Mouse (Mus musculus) stomach, postnatal 0 days (tissue): ENCODE measurements around the gene Grin2d.

ENCODE experiments used
- CTCF ChIP-seq: IDR thresholded peaks from 2 replicates; pipeline ENCODE4 v1.5.1; 2016; ENCODE audit warnings: antibody characterized with exemption, low read depth, mild to moderate bottlenecking, moderate library complexity
- EP300 ChIP-seq: optimal IDR thresholded peaks from 2 replicates; pipeline ENCODE3; 2016; ENCODE audit warnings: antibody characterized with exemption

DNA sequence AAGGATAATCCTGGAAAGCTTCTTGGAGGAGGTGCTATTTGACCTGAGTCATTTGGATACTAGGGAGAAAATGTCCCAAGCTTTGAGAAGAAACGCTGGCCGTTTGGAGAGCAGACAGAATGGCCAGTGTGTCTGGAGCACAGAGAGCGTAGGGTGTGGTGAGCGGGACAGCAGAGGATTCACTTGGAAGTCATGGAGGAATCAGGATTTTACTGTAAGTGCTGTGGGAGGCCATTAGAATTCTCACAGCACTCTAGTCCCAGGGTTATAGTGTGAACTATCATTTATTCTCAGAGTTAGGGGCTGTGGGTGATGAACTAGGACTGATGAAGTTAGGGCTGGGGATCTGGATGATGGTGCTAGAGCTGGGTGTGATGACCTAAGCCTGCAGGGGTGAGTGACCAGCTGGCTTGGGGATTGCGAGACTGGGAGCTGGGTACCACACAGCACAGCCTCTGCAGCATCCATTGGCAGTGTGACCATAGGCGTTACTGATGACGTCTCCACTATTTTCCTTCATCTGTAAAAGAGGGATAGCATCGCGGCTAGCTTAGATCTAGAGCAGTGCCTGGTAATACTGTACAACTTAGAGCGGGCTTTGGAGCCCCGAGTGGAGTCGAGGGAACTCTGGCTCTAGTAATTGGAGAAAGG, 43.9 kb upstream of the Grin2d start:
- TF ChIP-seq CTCF (no peak), EP300 (no peak)
